Mouse (Mus musculus): ENCODE measurements around the gene Tspan5. TPM values are rescaled to one million over a fixed set of nuclear protein-coding genes. Genes with fewer than 3 reads are reported as not detected.

The Tspan5 gene
- polyA plus RNA-seq, 2 experiments: 38.8 to 44.8 TPM

DNA sequence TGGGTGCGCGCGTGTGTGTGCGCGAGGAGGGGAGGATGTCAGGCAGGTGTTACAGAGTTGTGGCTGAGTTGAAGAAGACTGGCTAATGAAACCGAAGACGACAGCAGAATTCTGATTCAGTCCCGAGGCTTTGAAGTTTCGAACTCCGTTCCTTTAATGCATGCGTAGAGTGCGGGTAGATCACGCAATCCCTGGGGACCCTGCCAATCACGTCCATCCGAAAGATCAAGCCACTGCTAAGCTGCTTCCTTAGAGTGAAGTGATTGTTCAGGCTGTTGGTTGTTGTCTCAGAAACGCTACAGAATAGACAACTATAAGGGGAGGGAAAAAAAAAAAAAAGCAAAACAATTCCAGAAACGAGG is 46.5 kb downstream of the Tspan5 start:
- WGBS: 82% methylated on average over 17 of the region's 17 CpGs
- Histone ChIP-seq H3K36me3 (ENCODE audit: control insufficient read depth, insufficient read depth, low read length) (no peaks in the 10 kb centered on the region), H3K27me3 (ENCODE audit: control insufficient read depth, insufficient read depth, low read length) (no peaks in the 10 kb centered on the region)

DNA sequence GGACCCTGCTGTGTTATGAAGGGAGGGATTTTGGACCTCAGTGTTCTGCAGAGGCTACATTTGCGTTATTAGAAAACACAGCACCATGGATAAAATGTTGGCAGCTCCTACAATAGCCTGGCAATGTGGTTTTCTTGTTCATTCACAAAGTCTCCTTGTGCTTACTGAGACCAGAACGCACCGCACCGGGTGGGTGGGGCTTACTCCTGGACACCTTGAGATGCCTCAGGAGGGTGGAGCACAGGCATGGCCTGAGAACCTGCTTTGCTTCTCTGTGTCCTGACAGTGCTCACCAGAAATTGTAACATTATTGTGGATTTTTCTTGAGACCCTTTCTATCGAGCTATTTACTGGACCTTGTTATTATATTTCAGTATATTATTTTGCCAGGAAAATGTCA is 47.3 kb downstream of the Tspan5 start:
- DNase-seq (ENCODE audit: low spot score) (no peak), ATAC-seq (ENCODE audit: low FRiP score, low read depth) (no peak)
- Histone ChIP-seq H3K4me3 (replicated peaks; ENCODE audit: low read length) (no peak overlapping the region), H3K9me3 (ENCODE audit: control insufficient read depth, low read length) (no peaks in the 10 kb centered on the region), H3K9ac (ENCODE audit: low read depth, low read length, severe bottlenecking) (no peak overlapping the region), H3K4me1 (ENCODE audit: control insufficient read depth, insufficient read depth, low read length) (no peaks in the 10 kb centered on the region), H3K27me3 (ENCODE audit: control insufficient read depth, insufficient read depth, low read length) (no peaks in the 10 kb centered on the region), H3K36me3 (ENCODE audit: control insufficient read depth, insufficient read depth, low read length) (no peaks in the 10 kb centered on the region), H3K27ac (replicated peaks; ENCODE audit: low read depth, low read length) (no peak overlapping the region), H3K4me2 (replicated peaks; ENCODE audit: low read depth, low read length, severe bottlenecking) (no peak overlapping the region)
- no peak for TF ChIP-seq POLR2A (IDR thresholded peaks at IDR 0.05; ENCODE audit: borderline replicate concordance, extremely low read depth, insufficient read depth, insufficient read length)
- 72% methylated on average over 5 of the region's 5 CpGs for WGBS

More for the DNA sequence above, 46.5 kb downstream of the Tspan5 start:
- H3K4me3 ChIP-seq (replicated peaks; ENCODE audit: low read length): no peak overlapping the region
- H3K4me1 ChIP-seq (ENCODE audit: control insufficient read depth, insufficient read depth, low read length): peaks cover under 1% of the 10 kb centered on the region
- DNase-seq (ENCODE audit: low spot score): no peak
- ATAC-seq (ENCODE audit: low FRiP score, low read depth): no peak
- H3K27ac ChIP-seq (replicated peaks; ENCODE audit: low read depth, low read length): no peak overlapping the region
- H3K9ac ChIP-seq (ENCODE audit: low read depth, low read length, severe bottlenecking): no peak overlapping the region
- no peaks in the 10 kb centered on the region for H3K9me3 ChIP-seq (ENCODE audit: control insufficient read depth, low read length)
- H3K4me2 ChIP-seq (replicated peaks; ENCODE audit: low read depth, low read length, severe bottlenecking): no peak overlapping the region
- no peak for TF ChIP-seq POLR2A (IDR thresholded peaks at IDR 0.05; ENCODE audit: borderline replicate concordance, extremely low read depth, insufficient read depth, insufficient read length)

GRCm38 (mm10) chr3:138794533-138794932 is 52.5 kb downstream of the Tspan5 start:
- WGBS: 92% methylated on average over 8 of the region's 8 CpGs
- Histone ChIP-seq H3K9ac (ENCODE audit: low read depth, low read length, severe bottlenecking) (no peak overlapping the region), H3K27ac (replicated peaks; ENCODE audit: low read depth, low read length) (no peak overlapping the region), H3K4me1 (ENCODE audit: control insufficient read depth, insufficient read depth, low read length) (peaks cover 9% of the 10 kb centered on the region; the same call in 1 of the 2 replicates), H3K4me2 (replicated peaks; ENCODE audit: low read depth, low read length, severe bottlenecking) (no peak overlapping the region), H3K36me3 (ENCODE audit: control insufficient read depth, insufficient read depth, low read length) (no peaks in the 10 kb centered on the region), H3K4me3 (replicated peaks; ENCODE audit: low read length) (no peak overlapping the region), H3K9me3 (ENCODE audit: control insufficient read depth, low read length) (no peaks in the 10 kb centered on the region), H3K27me3 (ENCODE audit: control insufficient read depth, insufficient read depth, low read length) (no peaks in the 10 kb centered on the region)
- no peak for ATAC-seq (ENCODE audit: low FRiP score, low read depth)
- TF ChIP-seq POLR2A (IDR thresholded peaks at IDR 0.05; ENCODE audit: borderline replicate concordance, extremely low read depth, insufficient read depth, insufficient read length): no peak
- no peak for DNase-seq (ENCODE audit: low spot score)

GRCm38 (mm10) chr3:138795951-138796350 is 54.0 kb downstream of the Tspan5 start:
- H3K27me3 ChIP-seq (ENCODE audit: control insufficient read depth, insufficient read depth, low read length): no peaks in the 10 kb centered on the region
- no peak for DNase-seq (ENCODE audit: low spot score)
- no peaks in the 10 kb centered on the region for H3K9me3 ChIP-seq (ENCODE audit: control insufficient read depth, low read length)
- no peak for ATAC-seq (ENCODE audit: low FRiP score, low read depth)
- peaks cover 24% of the 10 kb centered on the region for H3K4me1 ChIP-seq (ENCODE audit: control insufficient read depth, insufficient read depth, low read length)
- WGBS: 68% methylated on average over 7 of the region's 7 CpGs
- no peak overlapping the region for H3K4me3 ChIP-seq (replicated peaks; ENCODE audit: low read length)
- TF ChIP-seq POLR2A (IDR thresholded peaks at IDR 0.05; ENCODE audit: borderline replicate concordance, extremely low read depth, insufficient read depth, insufficient read length): no peak
- no peak overlapping the region for H3K27ac ChIP-seq (replicated peaks; ENCODE audit: low read depth, low read length)
- no peak overlapping the region for H3K9ac ChIP-seq (ENCODE audit: low read depth, low read length, severe bottlenecking)
- H3K4me2 ChIP-seq (replicated peaks; ENCODE audit: low read depth, low read length, severe bottlenecking): no peak overlapping the region
- no peaks in the 10 kb centered on the region for H3K36me3 ChIP-seq (ENCODE audit: control insufficient read depth, insufficient read depth, low read length)

- TF ChIP-seq POLR2A (IDR thresholded peaks at IDR 0.05; ENCODE audit: borderline replicate concordance, extremely low read depth, insufficient read depth, insufficient read length): no peak
- no peak for DNase-seq (ENCODE audit: low spot score)
- no peak overlapping the region for H3K4me2 ChIP-seq (replicated peaks; ENCODE audit: low read depth, low read length, severe bottlenecking)
- H3K9ac ChIP-seq (ENCODE audit: low read depth, low read length, severe bottlenecking): no peak overlapping the region
- 78% methylated on average over 3 of the region's 3 CpGs for WGBS
- H3K27ac ChIP-seq (replicated peaks; ENCODE audit: low read depth, low read length): no peak overlapping the region
- peaks cover 30% of the 10 kb centered on the region for H3K4me1 ChIP-seq (ENCODE audit: control insufficient read depth, insufficient read depth, low read length)
- no peak overlapping the region for H3K4me3 ChIP-seq (replicated peaks; ENCODE audit: low read length)
- H3K36me3 ChIP-seq (ENCODE audit: control insufficient read depth, insufficient read depth, low read length): no peaks in the 10 kb centered on the region
- no peaks in the 10 kb centered on the region for H3K9me3 ChIP-seq (ENCODE audit: control insufficient read depth, low read length)
- ATAC-seq (ENCODE audit: low FRiP score, low read depth): no peak
- H3K27me3 ChIP-seq (ENCODE audit: control insufficient read depth, insufficient read depth, low read length): no peaks in the 10 kb centered on the region
Observed at GRCm38 (mm10) chr3:138796583-138796982, 54.6 kb downstream of the Tspan5 start.
